Mouse (Mus musculus) colon, adult 2 months (tissue): ENCODE measurements around the gene Selenom. TPM values are rescaled to one million over a fixed set of nuclear protein-coding genes. Genes with fewer than 3 reads are reported as not detected.

ENCODE experiments used
- polyA plus RNA-seq: library from polyadenylated mRNA; depleted of rRNA; stranded (reverse); fragments of >200 nt; gene quantifications from 2 replicates; pipeline ENCODE4 v1.2.3, GENCODE M21; 2012; rRNA removed

Gene Selenom
- 521 and 619 TPM in 2 replicates for polyA plus RNA-seq

GRCm38 (mm10) chr11:3514529-3515054 lies at the start of gene Selenom:
Selenom (plus strand) TSS chr11:3514684.

GRCm38 (mm10) chr11:3487952-3488570 lies 26.4 kb upstream of the Selenom start, which contains the start of gene Pla2g3:
Pla2g3 (plus strand) TSS chr11:3488284.

DNA sequence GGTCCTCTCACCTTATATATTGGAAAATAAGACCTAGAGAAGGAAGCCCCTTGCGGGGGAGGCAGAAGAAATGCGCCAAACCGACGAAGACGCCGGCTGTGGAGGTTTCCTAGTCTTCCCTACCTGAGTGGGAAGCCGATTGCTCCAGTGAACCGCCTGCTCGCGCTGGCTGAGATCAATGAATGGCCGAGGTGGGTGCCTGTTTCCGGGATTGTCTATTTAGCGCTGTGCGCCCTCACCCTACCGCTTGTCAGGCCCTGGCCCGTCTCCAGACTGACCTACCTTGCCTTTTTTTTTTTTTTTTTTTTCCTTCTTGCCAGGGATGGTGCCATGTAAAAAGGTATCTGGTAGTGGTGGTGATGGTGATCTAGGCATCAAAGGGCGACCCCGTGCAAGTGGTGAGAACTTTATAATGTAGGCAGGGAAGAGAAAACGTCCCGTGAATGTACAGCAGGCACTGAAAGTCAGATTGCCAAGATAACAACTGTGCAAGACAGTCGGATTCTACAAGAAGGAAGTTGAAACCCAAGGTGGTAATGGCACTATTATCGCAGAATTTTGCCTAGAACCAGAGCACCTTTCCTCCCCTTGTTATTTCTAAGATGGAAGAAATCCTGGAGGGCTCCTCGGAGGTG lies 26.1 kb downstream of the Selenom start, which contains the start of gene Smtn:
Smtn (minus strand) TSS at position 162 of the 635 bp plus-strand sequence.

Other genes with a start within 250 kb of the Selenom start
- 11.5 and 12.4 TPM in 2 replicates for gene Drg1, start 248.3 kb upstream of the Selenom start, polyA plus RNA-seq
- 16.0 and 18.8 TPM in 2 replicates for gene Patz1, start 225.8 kb upstream of the Selenom start, polyA plus RNA-seq
- 11.4 and 15.7 TPM in 2 replicates for gene Pik3ip1, start 184.3 kb upstream of the Selenom start, polyA plus RNA-seq
- gene Limk2, start 105.5 kb upstream of the Selenom start, polyA plus RNA-seq: 185 and 197 TPM in 2 replicates
- 21.5 and 28.0 TPM in 2 replicates for gene Rnf185, start 62.3 kb upstream of the Selenom start, polyA plus RNA-seq
- 6.8 and 8.9 TPM in 2 replicates for gene Pla2g3, start 26.4 kb upstream of the Selenom start, polyA plus RNA-seq
- gene Inpp5j, start 9.9 kb upstream of the Selenom start, polyA plus RNA-seq: 108 and 115 TPM in 2 replicates
- gene Smtn, start 25.9 kb downstream of the Selenom start, polyA plus RNA-seq: 119 and 143 TPM in 2 replicates
- 5.3 and 6.9 TPM in 2 replicates for gene Morc2a, start 134.5 kb downstream of the Selenom start, polyA plus RNA-seq